Mouse (Mus musculus): Measurements from ENCODE around the gene Enox1.

The Enox1 gene

GRCm38 (mm10) chr14:77574436-77574835 is 417.9 kb downstream of the Enox1 start:
- H3K4me3 ChIP-seq (replicated peaks; ENCODE audit: low read length) = no peak overlapping the region
- no peaks in the 10 kb centered on the region for H3K9me3 ChIP-seq (ENCODE audit: low read length)

DNA sequence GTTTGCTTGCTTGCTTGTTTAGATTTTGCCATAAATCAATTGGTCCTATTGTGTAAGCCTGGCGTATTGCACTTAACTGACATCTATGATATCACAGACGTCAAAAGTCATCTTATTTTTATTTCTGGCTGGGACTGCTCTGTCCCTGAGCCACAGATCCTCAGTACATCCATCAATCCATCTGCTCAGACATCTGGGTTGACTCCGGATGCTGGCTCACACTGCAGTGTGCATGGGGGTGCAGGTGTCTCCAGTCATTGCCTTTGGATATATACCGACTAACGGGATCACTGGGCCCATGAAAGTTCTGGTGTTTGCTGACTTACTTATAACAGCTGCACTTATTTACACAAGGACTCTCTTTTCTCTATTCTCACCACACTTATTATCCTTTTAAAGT is 419.8 kb downstream of the Enox1 start:
- Histone ChIP-seq H3K4me1 (replicated peaks; ENCODE audit: low read depth, low read length) (peaks cover 75% of the 10 kb centered on the region), H3K36me3 (ENCODE audit: insufficient read depth, low read length) (peaks cover 98% of the 10 kb centered on the region), H3K9me3 (ENCODE audit: low read length) (no peaks in the 10 kb centered on the region), H3K27me3 (ENCODE audit: insufficient read depth, low read length) (no peaks in the 10 kb centered on the region), H3K4me3 (replicated peaks; ENCODE audit: low read length) (no peak overlapping the region)
- TF ChIP-seq CTCF (conservative IDR thresholded peaks at IDR 0.05; ENCODE audit: low read length) (no peak), NANOG (IDR thresholded peaks at IDR 0.05; ENCODE audit: borderline replicate concordance, low read length) (no peak), POU5F1 (IDR thresholded peaks at IDR 0.05; ENCODE audit: borderline replicate concordance, low read length) (no peak)

More at GRCm38 (mm10) chr14:77574436-77574835, 417.9 kb downstream of the Enox1 start:
- Histone ChIP-seq H3K36me3 (ENCODE audit: insufficient read depth, low read length) (peaks cover 98% of the 10 kb centered on the region), H3K27me3 (ENCODE audit: insufficient read depth, low read length) (no peaks in the 10 kb centered on the region), H3K4me1 (replicated peaks; ENCODE audit: low read depth, low read length) (peaks cover 62% of the 10 kb centered on the region)
- TF ChIP-seq CTCF (conservative IDR thresholded peaks at IDR 0.05; ENCODE audit: low read length) (no peak), POU5F1 (IDR thresholded peaks at IDR 0.05; ENCODE audit: borderline replicate concordance, low read length) (no peak), NANOG (IDR thresholded peaks at IDR 0.05; ENCODE audit: borderline replicate concordance, low read length) (no peak)

DNA sequence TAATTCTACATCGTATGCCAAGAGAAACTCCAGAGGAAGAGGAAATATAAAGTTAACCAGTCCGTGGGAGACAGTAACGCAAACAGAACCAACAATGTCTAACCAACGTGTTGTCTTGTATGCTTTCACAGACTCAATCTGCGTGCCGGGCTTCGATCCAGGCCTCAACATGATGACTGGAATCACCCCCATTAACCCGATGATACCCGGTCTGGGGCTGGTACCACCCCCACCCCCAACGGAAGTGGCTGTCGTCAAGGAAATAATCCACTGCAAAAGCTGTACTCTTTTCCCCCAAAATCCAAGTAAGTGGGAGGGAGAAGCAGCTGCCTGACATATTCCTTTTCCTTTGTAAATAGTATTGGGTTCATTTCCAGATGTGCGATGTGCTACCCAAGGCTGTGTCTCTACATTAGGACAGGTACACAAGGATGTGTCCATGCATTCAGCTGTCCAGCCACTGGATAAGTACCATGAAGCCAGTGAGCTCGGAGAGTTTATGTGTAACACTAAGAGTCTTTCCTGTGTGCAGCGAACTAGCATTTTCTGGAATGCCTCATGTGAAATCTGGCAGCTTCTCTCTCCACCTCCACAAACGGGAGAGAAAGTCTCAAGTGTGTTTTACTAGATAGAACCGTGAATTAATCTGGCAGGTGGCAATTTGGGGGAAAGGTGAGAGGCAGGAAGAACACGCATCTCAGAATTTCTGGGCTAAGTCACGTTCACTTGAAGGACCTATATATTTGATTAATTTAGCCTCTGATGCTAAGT is 421.1 kb downstream of the Enox1 start:
- no peaks in the 10 kb centered on the region for H3K27me3 ChIP-seq (ENCODE audit: insufficient read depth, low read length)
- peaks cover 79% of the 10 kb centered on the region for H3K4me1 ChIP-seq (replicated peaks; ENCODE audit: low read depth, low read length)
- no peak overlapping the region for H3K4me3 ChIP-seq (replicated peaks; ENCODE audit: low read length)
- no peak for TF ChIP-seq CTCF (conservative IDR thresholded peaks at IDR 0.05; ENCODE audit: low read length)
- no peak for TF ChIP-seq NANOG (IDR thresholded peaks at IDR 0.05; ENCODE audit: borderline replicate concordance, low read length)
- TF ChIP-seq POU5F1 (IDR thresholded peaks at IDR 0.05; ENCODE audit: borderline replicate concordance, low read length) = no peak
- peaks cover 98% of the 10 kb centered on the region for H3K36me3 ChIP-seq (ENCODE audit: insufficient read depth, low read length)
- H3K9me3 ChIP-seq (ENCODE audit: low read length) = no peaks in the 10 kb centered on the region

GRCm38 (mm10) chr14:77578355-77578754 is 421.8 kb downstream of the Enox1 start:
- Histone ChIP-seq H3K4me3 (replicated peaks; ENCODE audit: low read length) (no peak overlapping the region), H3K4me1 (replicated peaks; ENCODE audit: low read depth, low read length) (peaks cover 74% of the 10 kb centered on the region), H3K36me3 (ENCODE audit: insufficient read depth, low read length) (peaks cover 98% of the 10 kb centered on the region), H3K9me3 (ENCODE audit: low read length) (no peaks in the 10 kb centered on the region), H3K27me3 (ENCODE audit: insufficient read depth, low read length) (no peaks in the 10 kb centered on the region)
- TF ChIP-seq NANOG (IDR thresholded peaks at IDR 0.05; ENCODE audit: borderline replicate concordance, low read length) = no peak
- no peak for TF ChIP-seq CTCF (conservative IDR thresholded peaks at IDR 0.05; ENCODE audit: low read length)
- TF ChIP-seq POU5F1 (IDR thresholded peaks at IDR 0.05; ENCODE audit: borderline replicate concordance, low read length) = no peak

GRCm38 (mm10) chr14:77580106-77580936 is 423.8 kb downstream of the Enox1 start:
- Histone ChIP-seq H3K27me3 (ENCODE audit: insufficient read depth, low read length) (no peaks in the 10 kb centered on the region), H3K36me3 (ENCODE audit: insufficient read depth, low read length) (peaks cover 100% of the 10 kb centered on the region), H3K4me3 (replicated peaks; ENCODE audit: low read length) (no peak overlapping the region), H3K9me3 (ENCODE audit: low read length) (no peaks in the 10 kb centered on the region), H3K4me1 (replicated peaks; ENCODE audit: low read depth, low read length) (peaks cover 63% of the 10 kb centered on the region)
- TF ChIP-seq POU5F1 (IDR thresholded peaks at IDR 0.05; ENCODE audit: borderline replicate concordance, low read length) (no peak), NANOG (IDR thresholded peaks at IDR 0.05; ENCODE audit: borderline replicate concordance, low read length) (no peak), CTCF (conservative IDR thresholded peaks at IDR 0.05; ENCODE audit: low read length) (no peak)

DNA sequence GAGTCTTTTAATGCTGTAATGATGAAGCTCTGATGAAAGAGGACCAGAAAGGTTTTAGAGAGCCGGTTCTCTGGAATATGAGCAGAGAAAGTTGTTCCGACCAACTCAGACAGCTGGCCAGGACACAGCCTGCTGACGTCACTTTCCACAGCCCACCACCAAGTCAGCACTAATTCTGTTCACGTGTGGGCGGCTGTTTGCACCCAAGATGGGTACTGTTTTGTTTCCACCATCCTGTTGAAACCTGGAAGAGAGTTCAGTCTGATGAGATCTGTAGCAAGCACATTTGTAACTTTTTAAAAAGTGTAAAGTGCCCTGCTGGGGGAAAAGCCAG is 424.3 kb downstream of the Enox1 start:
- TF ChIP-seq POU5F1 (IDR thresholded peaks at IDR 0.05; ENCODE audit: borderline replicate concordance, low read length) (no peak), CTCF (conservative IDR thresholded peaks at IDR 0.05; ENCODE audit: low read length) (no peak), NANOG (IDR thresholded peaks at IDR 0.05; ENCODE audit: borderline replicate concordance, low read length) (no peak)
- peaks cover 58% of the 10 kb centered on the region for H3K4me1 ChIP-seq (replicated peaks; ENCODE audit: low read depth, low read length)
- peaks cover 100% of the 10 kb centered on the region for H3K36me3 ChIP-seq (ENCODE audit: insufficient read depth, low read length)
- no peaks in the 10 kb centered on the region for H3K9me3 ChIP-seq (ENCODE audit: low read length)
- no peak overlapping the region for H3K4me3 ChIP-seq (replicated peaks; ENCODE audit: low read length)
- H3K27me3 ChIP-seq (ENCODE audit: insufficient read depth, low read length) = no peaks in the 10 kb centered on the region

- Histone ChIP-seq H3K36me3 (ENCODE audit: insufficient read depth, low read length) (peaks cover 100% of the 10 kb centered on the region), H3K27me3 (ENCODE audit: insufficient read depth, low read length) (no peaks in the 10 kb centered on the region), H3K4me1 (replicated peaks; ENCODE audit: low read depth, low read length) (peaks cover 58% of the 10 kb centered on the region), H3K9me3 (ENCODE audit: low read length) (no peaks in the 10 kb centered on the region), H3K4me3 (replicated peaks; ENCODE audit: low read length) (no peak overlapping the region)
- TF ChIP-seq NANOG (IDR thresholded peaks at IDR 0.05; ENCODE audit: borderline replicate concordance, low read length) (no peak), POU5F1 (IDR thresholded peaks at IDR 0.05; ENCODE audit: borderline replicate concordance, low read length) (no peak), CTCF (conservative IDR thresholded peaks at IDR 0.05; ENCODE audit: low read length) (no peak)
These were observed 425.1 kb downstream of the Enox1 start for GRCm38 (mm10) chr14:77581616-77582015.

DNA sequence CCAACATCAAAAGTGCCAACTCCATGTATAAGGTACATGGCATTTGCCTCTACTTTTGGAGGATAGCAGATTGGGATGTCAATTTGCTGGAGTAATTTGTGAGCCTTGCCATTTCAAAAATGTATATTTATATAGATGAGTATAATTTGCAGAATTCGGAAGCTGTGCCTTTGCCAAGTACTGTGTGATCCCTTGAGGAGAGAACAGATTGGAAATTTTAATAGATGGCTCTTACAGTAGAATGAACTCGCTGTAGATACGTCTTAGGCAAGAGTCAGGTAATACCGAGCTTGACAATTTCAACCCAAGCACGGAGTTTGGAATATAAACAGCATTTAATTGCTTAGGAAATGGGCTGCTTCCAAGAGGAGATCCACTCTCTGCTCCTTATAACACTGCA is 427.9 kb downstream of the Enox1 start:
- Histone ChIP-seq H3K4me1 (replicated peaks; ENCODE audit: low read depth, low read length) (peaks cover 39% of the 10 kb centered on the region), H3K4me3 (replicated peaks; ENCODE audit: low read length) (no peak overlapping the region), H3K27me3 (ENCODE audit: insufficient read depth, low read length) (no peaks in the 10 kb centered on the region), H3K36me3 (ENCODE audit: insufficient read depth, low read length) (peaks cover 95% of the 10 kb centered on the region), H3K9me3 (ENCODE audit: low read length) (no peaks in the 10 kb centered on the region)
- no peak for TF ChIP-seq CTCF (conservative IDR thresholded peaks at IDR 0.05; ENCODE audit: low read length)
- no peak for TF ChIP-seq POU5F1 (IDR thresholded peaks at IDR 0.05; ENCODE audit: borderline replicate concordance, low read length)
- no peak for TF ChIP-seq NANOG (IDR thresholded peaks at IDR 0.05; ENCODE audit: borderline replicate concordance, low read length)
